ENCODE assay signal across 8 mouse cellular contexts in genomic region chr1:80340436-80341376, GRCm38 (mm10). TPM values are rescaled to one million over a fixed set of nuclear protein-coding genes. Genes with fewer than 3 reads are reported as not detected.
A peak's percentile ranks its signal among the peaks of the same experiment; 100 is the strongest.
DNase-seq lines count a peak whose midpoint lies in the region; ATAC-seq and TF ChIP-seq lines count a peak whose summit lies in the region.

Gene Cul3, minus strand, starts transcription at chr1:80340480.

- peak; percentile 80 for TF ChIP-seq POLR2A in CH12.LX (IDR thresholded peaks at IDR 0.05; ENCODE audit: low read depth, low read length)

- TF ChIP-seq EP300 in CH12.LX (IDR thresholded peaks at IDR 0.05; ENCODE audit: low read length) = no peak

- H3K27me3 ChIP-seq in CH12.LX (replicated peaks) = no peaks in the 10 kb centered on the region
- no peaks in the 10 kb centered on the region for H3K27me3 ChIP-seq in forebrain, embryonic 11.5 days (ENCODE audit: control insufficient read depth, insufficient read depth, low read length)
- no peaks in the 10 kb centered on the region for H3K27me3 ChIP-seq in heart, embryonic 16.5 days (ENCODE audit: control insufficient read depth, insufficient read depth, low read length)
- no peaks in the 10 kb centered on the region for H3K27me3 ChIP-seq in liver, embryonic 15.5 days
- H3K27me3 ChIP-seq in neural tube, embryonic 12.5 days (replicated peaks) = no peaks in the 10 kb centered on the region

- in situ Hi-C loops in CH12.LX (cut with MboI; ENCODE audit: low pct_ligation_motif_present, low pct_unique_long_range_greater_than_20kb, low sequenced_read_pairs) = no loop called here

- TF ChIP-seq CTCF in CH12.LX (conservative IDR thresholded peaks at IDR 0.05 in 1 of 2, IDR thresholded peaks at IDR 0.05 in 1 of 2; ENCODE audit: low read depth in 2 of 2, low read length in 2 of 2) = no peak

- H3K79me2 ChIP-seq in CH12.LX (replicated peaks; ENCODE audit: control insufficient read depth, extremely low read depth, insufficient read depth, poor library complexity, severe bottlenecking) = peaks cover 32% of the 10 kb centered on the region

- peaks cover 6 to 28% of the 10 kb centered on the region in 2 experiments; a peak in 3 of 4 replicates for H3K4me1 ChIP-seq in CH12.LX (ENCODE audit: control insufficient read depth in 1 of 2, insufficient read depth in 2 of 2)
- no peaks in the 10 kb centered on the region for H3K4me1 ChIP-seq in forebrain, embryonic 11.5 days (replicated peaks; ENCODE audit: control insufficient read depth, insufficient read depth, low read length)
- H3K4me1 ChIP-seq in heart, embryonic 16.5 days (ENCODE audit: control insufficient read depth, insufficient read depth, low read length) = peaks cover 18% of the 10 kb centered on the region
- H3K4me1 ChIP-seq in liver, embryonic 15.5 days (replicated peaks) = peaks cover 25% of the 10 kb centered on the region
- peaks cover 8% of the 10 kb centered on the region for H3K4me1 ChIP-seq in neural tube, embryonic 12.5 days

- 2% methylated on average over 55 of the region's 85 CpGs for WGBS in forebrain, embryonic 11.5 days
- WGBS in heart, embryonic 16.5 days = under 1% methylated on average over 70 of the region's 85 CpGs
- 2% methylated on average over 77 of the region's 85 CpGs for WGBS in liver, embryonic 15.5 days (ENCODE audit: insufficient replicate concordance)
- WGBS in neural tube, embryonic 12.5 days = 3% methylated on average over 66 of the region's 85 CpGs

- no peaks in the 10 kb centered on the region for H3K9me3 ChIP-seq in CH12.LX (replicated peaks; ENCODE audit: low read length)
- H3K9me3 ChIP-seq in forebrain, embryonic 11.5 days (ENCODE audit: control insufficient read depth, low read length) = no peaks in the 10 kb centered on the region
- no peaks in the 10 kb centered on the region for H3K9me3 ChIP-seq in heart, embryonic 16.5 days (replicated peaks; ENCODE audit: control insufficient read depth, low read length)
- no peaks in the 10 kb centered on the region for H3K9me3 ChIP-seq in liver, embryonic 15.5 days (replicated peaks)
- H3K9me3 ChIP-seq in neural tube, embryonic 12.5 days = no peaks in the 10 kb centered on the region

- peak within 1 kb of the TSS; percentile 93 for H3K27ac ChIP-seq in CH12.LX (ENCODE audit: insufficient read depth, low read depth)
- H3K27ac ChIP-seq in forebrain, embryonic 11.5 days (ENCODE audit: low read depth, low read length) = peak within 1 kb of the TSS; percentile 95
- peak within 1 kb of the TSS; percentile 98 for H3K27ac ChIP-seq in heart, embryonic 16.5 days (ENCODE audit: low read length)
- H3K27ac ChIP-seq in liver, embryonic 15.5 days (replicated peaks) = peak within 1 kb of the TSS; percentile 96
- peak within 1 kb of the TSS; percentile 98 for H3K27ac ChIP-seq in neural tube, embryonic 12.5 days

- H3K4me3 ChIP-seq in CH12.LX (replicated peaks in 1 of 3; ENCODE audit: low read depth in 2 of 3, low read length in 2 of 3, poor library complexity in 1 of 3) = peak within 1 kb of the TSS; percentile 88 to 100 (median 89)
- H3K4me3 ChIP-seq in forebrain, embryonic 11.5 days (ENCODE audit: low read depth, low read length) = peak within 1 kb of the TSS; percentile 98
- peak within 1 kb of the TSS; percentile 94 for H3K4me3 ChIP-seq in heart, embryonic 16.5 days (ENCODE audit: low read length)
- peak within 1 kb of the TSS; percentile 98 for H3K4me3 ChIP-seq in liver, embryonic 15.5 days (replicated peaks)
- H3K4me3 ChIP-seq in neural tube, embryonic 12.5 days = peak within 1 kb of the TSS; percentile 98

- peak within 1 kb of the TSS; percentile 100 for H3K9ac ChIP-seq in CH12.LX (ENCODE audit: insufficient read depth, low read depth)
- H3K9ac ChIP-seq in forebrain, embryonic 11.5 days (ENCODE audit: low read length) = peak within 1 kb of the TSS; percentile 97
- peak within 1 kb of the TSS; percentile 98 for H3K9ac ChIP-seq in heart, embryonic 16.5 days (ENCODE audit: low read length)
- peak within 1 kb of the TSS; percentile 97 for H3K9ac ChIP-seq in liver, embryonic 15.5 days
- H3K9ac ChIP-seq in neural tube, embryonic 12.5 days = peak within 1 kb of the TSS; percentile 98

- DNase-seq in CH12.LX (ENCODE audit: extremely low read depth) = peak; percentile 98
- peak; percentile 88 for DNase-seq in c-Kit-positive CD71-positive TER-119-negative erythroid progenitor cells, embryonic 14.5 days (ENCODE audit: low read depth)
- peak; percentile 99 for DNase-seq in forebrain, embryonic 11.5 days (ENCODE audit: low spot score)
- DNase-seq in kidney, postnatal 36 days = peak; percentile 95 to 98
- peak; percentile 94 for DNase-seq in telencephalon, adult 2 months (ENCODE audit: low read depth, low spot score)

- ATAC-seq in forebrain, embryonic 11.5 days (replicated peaks; ENCODE audit: low FRiP score) = peak; percentile 99
- ATAC-seq in heart, embryonic 16.5 days (replicated peaks; ENCODE audit: extremely low read depth, insufficient read depth, low FRiP score) = peak; percentile 98
- ATAC-seq in liver, embryonic 15.5 days (ENCODE audit: insufficient read depth) = peak; percentile 80
- ATAC-seq in neural tube, embryonic 12.5 days (ENCODE audit: low FRiP score, low read depth) = peak; percentile 98

- peaks cover 0 to 9% of the 10 kb centered on the region in 2 experiments for H3K36me3 ChIP-seq in CH12.LX (replicated peaks in 1 of 2; ENCODE audit: control insufficient read depth in 1 of 2, insufficient read depth in 1 of 2, low read length in 1 of 2)
- H3K36me3 ChIP-seq in forebrain, embryonic 11.5 days (ENCODE audit: control insufficient read depth, insufficient read depth, low read length) = no peaks in the 10 kb centered on the region
- H3K36me3 ChIP-seq in heart, embryonic 16.5 days (ENCODE audit: control insufficient read depth, insufficient read depth) = no peaks in the 10 kb centered on the region
- H3K36me3 ChIP-seq in liver, embryonic 15.5 days (replicated peaks) = no peaks in the 10 kb centered on the region
- no peaks in the 10 kb centered on the region for H3K36me3 ChIP-seq in neural tube, embryonic 12.5 days

- peak within 1 kb of the TSS; percentile 87 for H3K4me2 ChIP-seq in CH12.LX (ENCODE audit: insufficient read depth, low read depth, poor library complexity, severe bottlenecking)
- peak within 1 kb of the TSS; percentile 83 for H3K4me2 ChIP-seq in forebrain, embryonic 11.5 days (ENCODE audit: low read depth, low read length, severe bottlenecking)
- H3K4me2 ChIP-seq in heart, embryonic 16.5 days (ENCODE audit: low read depth, low read length) = peak within 1 kb of the TSS; percentile 93
- peak within 1 kb of the TSS; percentile 82 for H3K4me2 ChIP-seq in liver, embryonic 15.5 days
- peak within 1 kb of the TSS; percentile 72 for H3K4me2 ChIP-seq in neural tube, embryonic 12.5 days (replicated peaks)

- no peak for TF ChIP-seq RAD21 in CH12.LX (IDR thresholded peaks at IDR 0.05; ENCODE audit: low read depth, low read length)

- dilution Hi-C loops in CH12.LX (cut with MboI; ENCODE audit: extremely low pct_ligation_motif_present, extremely low pct_unique_long_range_greater_than_20kb, low sequenced_read_pairs) = no loop called here

TF ChIP-seq in CH12.LX, 34 proteins besides CTCF, POLR2A, EP300 and RAD21 (continues in another document):
- no peak for TF ChIP-seq ZKSCAN1 (IDR thresholded peaks at IDR 0.05; ENCODE audit: borderline replicate concordance, low read depth, low read length)
- no peak for TF ChIP-seq JUN (IDR thresholded peaks at IDR 0.05; ENCODE audit: insufficient read depth, low read depth, low read length)
- TF ChIP-seq ZNF384 (IDR thresholded peaks at IDR 0.05; ENCODE audit: low read depth, low read length) = no peak
- TF ChIP-seq MAZ (IDR thresholded peaks at IDR 0.05; ENCODE audit: low read depth, low read length) = peak; percentile 94
- TF ChIP-seq KAT2A (IDR thresholded peaks at IDR 0.05; ENCODE audit: insufficient replicate concordance, low read length) = 0 out of 2 replicates have a peak, but pooled peaks have one; percentile 18
- TF ChIP-seq NELFE (IDR thresholded peaks at IDR 0.05; ENCODE audit: low read depth, low read length) = peak; percentile 74
- no peak for TF ChIP-seq PAX5 (IDR thresholded peaks at IDR 0.05; ENCODE audit: low read length)
- peak; percentile 90 for TF ChIP-seq USF2 (conservative IDR thresholded peaks at IDR 0.05; ENCODE audit: low read depth, low read length)
- no peak for TF ChIP-seq RCOR1 (conservative IDR thresholded peaks at IDR 0.05; ENCODE audit: low read depth, low read length)
- TF ChIP-seq SMC3 (IDR thresholded peaks at IDR 0.05; ENCODE audit: low read depth, low read length) = no peak
- no peak for TF ChIP-seq E2F4 (IDR thresholded peaks at IDR 0.05; ENCODE audit: insufficient replicate concordance, low read depth, low read length)
- TF ChIP-seq IRF4 (IDR thresholded peaks at IDR 0.05; ENCODE audit: low read depth, low read length) = 0 out of 2 replicates have a peak, but pooled peaks have one; percentile 37
- 0 out of 2 replicates have a peak, but pooled peaks have one; percentile 30 for TF ChIP-seq MEF2A (IDR thresholded peaks at IDR 0.05; ENCODE audit: borderline replicate concordance, low read depth, low read length)
- TF ChIP-seq ZC3H11A (IDR thresholded peaks at IDR 0.05; ENCODE audit: low read depth, low read length) = no peak
- TF ChIP-seq CHD2 (IDR thresholded peaks at IDR 0.05; ENCODE audit: low read length) = peak; percentile 98
- TF ChIP-seq ETS1 (conservative IDR thresholded peaks at IDR 0.05; ENCODE audit: low read depth, low read length) = no peak
- peak; percentile 14; the same call in 1 of the 2 replicates for TF ChIP-seq HCFC1 (IDR thresholded peaks at IDR 0.05; ENCODE audit: low read depth, low read length)
- TF ChIP-seq TCF12 (IDR thresholded peaks at IDR 0.05; ENCODE audit: low read depth, low read length) = peak; percentile 65
- peak; percentile 67 for TF ChIP-seq BHLHE40 (IDR thresholded peaks at IDR 0.05; ENCODE audit: low read depth, low read length)
- peak; percentile 90 for TF ChIP-seq MAX (IDR thresholded peaks at IDR 0.05; ENCODE audit: low read length)
- no peak; the same call in 1 of the 2 replicates for TF ChIP-seq TBP (conservative IDR thresholded peaks at IDR 0.05; ENCODE audit: low read depth, low read length)
- no peak for TF ChIP-seq JUND (conservative IDR thresholded peaks at IDR 0.05; ENCODE audit: low read depth, low read length)
- no peak for TF ChIP-seq GABPA (IDR thresholded peaks at IDR 0.05; ENCODE audit: insufficient replicate concordance, low read depth, low read length)
- TF ChIP-seq POLR2AphosphoS2 (IDR thresholded peaks at IDR 0.05; ENCODE audit: low read depth, low read length) = no peak

RNA-seq across cellular contexts. Expression of gene Cul3, which starts in this region (rescaled TPM):
- total RNA-seq in CH12.LX (2012; rRNA removed) (65.5 and 82.2 TPM in 2 replicates), CH12.LX (2014; rRNA removed) (232 and 237 TPM in 2 replicates)
- 148 and 176 TPM in 2 replicates for polyA plus RNA-seq in CH12.LX (2012; ENCODE audit: insufficient read length, low read depth)
- 47.9 and 51.7 TPM in 2 replicates for polyA plus RNA-seq in forebrain, embryonic 11.5 days (2014; fragmentation: Nextera tagmentation; extraction: Ambion mirVana)
- 21.3 and 26.0 TPM in 2 replicates for polyA plus RNA-seq in heart, embryonic 16.5 days (2015; fragmentation: Nextera tagmentation; extraction: Ambion mirVana)
- 13.1 and 16.2 TPM in 2 replicates for polyA plus RNA-seq in liver, embryonic 15.5 days (2015; fragmentation: Nextera tagmentation; extraction: Ambion mirVana)
- 29.6 and 33.1 TPM in 2 replicates for polyA plus RNA-seq in neural tube, embryonic 12.5 days (2016; fragmentation: Nextera tagmentation; extraction: Ambion mirVana)

Comparison
In these comparisons a context has a peak if more than half of its experiments do, and no peak if none do; other contexts are left out.
1. Peak in every context shown above with its lines: DNase-seq, ATAC-seq, H3K4me3 ChIP-seq and H3K27ac ChIP-seq.